Mouse (Mus musculus) heart, postnatal 10 days (tissue): ENCODE results near the gene Vsig2. TPM values are rescaled to one million over a fixed set of nuclear protein-coding genes. Genes with fewer than 3 reads are reported as not detected.

Source experiments
- total RNA-seq, 2 experiments: library from RNA; stranded (reverse); gene quantifications; 2 replicates each; pipeline ENCODE4 v1.2.3; 2021

The Vsig2 gene
- total RNA-seq, 2 experiments from 2014 or later = 5.6 to 10.4 TPM

Other genes starting within 250 kb of the Vsig2 start
- gene Ccdc15, start 190.8 kb upstream of the Vsig2 start, total RNA-seq = 1 to 10 TPM; 2.3 to 2.9 TPM
- gene Hepacam, start 171.9 kb upstream of the Vsig2 start, total RNA-seq = under 1 TPM in 1 of 2 experiments, not detected in 1; 0.24 TPM
- gene Robo4, start 137.4 kb upstream of the Vsig2 start, total RNA-seq = 10 to 100 TPM; 40.9 to 50.6 TPM
- gene Robo3, start 106.0 kb upstream of the Vsig2 start, total RNA-seq = not detected
- gene Msantd2, start 49.9 kb upstream of the Vsig2 start, total RNA-seq = 10 to 100 TPM; 11.7 to 16.4 TPM
- gene Esam, start 11.2 kb upstream of the Vsig2 start, total RNA-seq = 100 to 1,000 TPM; 125 to 131 TPM
- 1 to 10 TPM; 3.1 to 5.6 TPM for gene Nrgn, start 13.6 kb downstream of the Vsig2 start, total RNA-seq
- gene Siae, start 16.4 kb downstream of the Vsig2 start, total RNA-seq = 1 to 10 TPM; 8.7 to 9.8 TPM
- 1 to 10 TPM; 3.4 to 3.9 TPM for gene Spa17, start 74.5 kb downstream of the Vsig2 start, total RNA-seq
- 10 to 100 TPM; 51.5 to 52.8 TPM for gene Tbrg1, start 118.1 kb downstream of the Vsig2 start, total RNA-seq
- not detected for gene Panx3, start 130.0 kb downstream of the Vsig2 start, total RNA-seq
- not detected for gene Olfr160, start 177.0 kb downstream of the Vsig2 start, total RNA-seq
- not detected for gene Olfr874, start 205.9 kb downstream of the Vsig2 start, total RNA-seq
- gene Olfr875, start 232.6 kb downstream of the Vsig2 start, total RNA-seq = not detected